15 mouse cellular contexts compared by ENCODE assay signal in genomic region chr13:6365169-6365568, GRCm38 (mm10).
DNase-seq lines count a peak whose midpoint lies in the region; ATAC-seq and TF ChIP-seq lines count a peak whose summit lies in the region.
"Had no signal": no experiment of that assay in that cellular context is flagged by ENCODE, and none has a peak within 500 bp of the region (broad histone marks: within the 10 kb centered on the region; RNA-seq: fewer than 3 reads in every experiment).

No protein-coding gene starts in this region.

- peak; percentile 5 to 19 for DNase-seq in cerebellum, postnatal 10 days
- no peak for DNase-seq in cerebellum, adult 11 months
- DNase-seq in layer of hippocampus, adult 9-11 months, result peak; percentile 5
- DNase-seq in layer of hippocampus, postnatal 25 days (ENCODE audit: extremely low spot score in 1 of 2, low spot score in 1 of 2), result no peak
- DNase-seq in retina, postnatal 1 day, result peak; percentile 13
- DNase-seq in cerebellum, postnatal 4 days (ENCODE audit: low spot score in 2 of 2), result no peak
- DNase-seq: cerebellum, postnatal 36 days; heart, adult 11 months; heart, postnatal 14 days; kidney, adult 8-10 months had no signal

- no peaks in the 10 kb centered on the region for H3K4me1 ChIP-seq in cortical plate, adult 2 months (ENCODE audit: control insufficient read depth, insufficient read depth, low read length)
- H3K4me1 ChIP-seq: limb, embryonic 15.5 days; lung, embryonic 15.5 days; neural tube, embryonic 12.5 days had no signal

- no peak overlapping the region for H3K4me3 ChIP-seq in cortical plate, adult 2 months (ENCODE audit: insufficient read depth, low read length)
- H3K4me3 ChIP-seq: limb, embryonic 15.5 days; lung, embryonic 15.5 days; neural tube, embryonic 12.5 days had no signal

- peak overlapping the region; percentile 59; the same call in 1 of the 2 replicates for H3K27ac ChIP-seq in cortical plate, adult 2 months (ENCODE audit: insufficient read depth, low read length)
- H3K27ac ChIP-seq: limb, embryonic 15.5 days; lung, embryonic 15.5 days; neural tube, embryonic 12.5 days had no signal

- no peak for TF ChIP-seq POLR2A in cortical plate, adult 2 months (IDR thresholded peaks at IDR 0.05; ENCODE audit: extremely low read depth, insufficient read depth, low read length)

- TF ChIP-seq CTCF in cortical plate, adult 2 months (IDR thresholded peaks at IDR 0.05; ENCODE audit: extremely low read depth, insufficient read depth, low read length), result no peak

- ATAC-seq in granulocyte monocyte progenitor cell, adult 5-6 weeks (replicated peaks; ENCODE audit: poor library complexity, severe bottlenecking), result no peak

Comparison
In these comparisons a context has a peak if more than half of its experiments do, and no peak if none do; other contexts are left out.
1. DNase-seq: peak in cerebellum, postnatal 10 days (2 of 2), layer of hippocampus, adult 9-11 months (single experiment) and retina, postnatal 1 day (single experiment); none in cerebellum, adult 11 months (single experiment), layer of hippocampus, postnatal 25 days (0 of 2) and cerebellum, postnatal 4 days (0 of 2).